Mouse (Mus musculus) thymus, adult 2 months (tissue): ENCODE measurements around the gene Dqx1.

Experiments used
- CTCF ChIP-seq: fragments of 200-500 bp; IDR thresholded peaks from 2 replicates; pipeline ENCODE4 v1.5.1; 2012; ENCODE audit warnings: mild to moderate bottlenecking, control low read depth, low read length, moderate library complexity, borderline replicate concordance; ENCODE audit not compliant: control insufficient read depth, poor library complexity, insufficient read depth; ENCODE audit errors: extremely low read depth
- POLR2A ChIP-seq: fragments of 200-500 bp; IDR thresholded peaks from 2 replicates; pipeline ENCODE4 v1.6.1; 2012; ENCODE audit warnings: mild to moderate bottlenecking, low read length, control low read depth, moderate library complexity; ENCODE audit not compliant: control insufficient read depth, poor library complexity, insufficient read depth; ENCODE audit errors: extremely low read depth

- TF ChIP-seq POLR2A: no peak
- no peak for TF ChIP-seq CTCF
Measured at GRCm38 (mm10) chr6:83080210-83080609, 22.6 kb downstream of the Dqx1 start.
